Mouse (Mus musculus) olfactory bulb, adult 2 months (tissue): ENCODE measurements around the gene Gm45623. TPM values are rescaled to one million over a fixed set of nuclear protein-coding genes. Genes with fewer than 3 reads are reported as not detected.

Source experiments
- H3K27ac ChIP-seq: fragments of 200-500 bp; 2 replicates; pipeline ENCODE4 v1.5.1; 2012; ENCODE audit warnings: low read depth, low read length; ENCODE audit not compliant: insufficient read depth
- H3K4me1 ChIP-seq: fragments of 200-500 bp; 2 replicates; pipeline ENCODE4 v1.6.1; 2012; ENCODE audit warnings: low read length; ENCODE audit not compliant: control insufficient read depth, insufficient read depth
- H3K4me3 ChIP-seq: fragments of 200-500 bp; 2 replicates; pipeline ENCODE4 v1.5.1; 2012; ENCODE audit warnings: mild to moderate bottlenecking, low read depth, low read length, moderate library complexity; ENCODE audit not compliant: insufficient read depth
- CTCF ChIP-seq: fragments of 200-500 bp; IDR thresholded peaks from 2 replicates; pipeline ENCODE4 v1.5.1; 2012; ENCODE audit warnings: low read depth, mild to moderate bottlenecking, low read length, moderate library complexity; ENCODE audit not compliant: insufficient read depth
- POLR2A ChIP-seq: fragments of 200-500 bp; IDR thresholded peaks from 2 replicates; pipeline ENCODE4 v1.6.1; 2012; ENCODE audit warnings: mild to moderate bottlenecking, low read depth, low read length, moderate library complexity; ENCODE audit not compliant: insufficient read depth
- WGBS: fragments of 180-500 bp; shearing (Covaris S2); methylation state at CpG from one replicate; pipeline ENCODE4 v1.1.7; 2018; 5-methylcytosine and 5-hydroxymethylcytosine counted together
- polyA plus RNA-seq: library from polyadenylated mRNA; stranded (reverse); fragments of >200 nt; gene quantifications from 2 replicates; pipeline ENCODE4 v1.2.4, GENCODE M21; 2012; ENCODE audit warnings: low replicate concordance; ENCODE audit not compliant: missing spikeins, insufficient read depth, insufficient read length

Gene Gm45623
- not detected in 2 replicates for polyA plus RNA-seq

DNA sequence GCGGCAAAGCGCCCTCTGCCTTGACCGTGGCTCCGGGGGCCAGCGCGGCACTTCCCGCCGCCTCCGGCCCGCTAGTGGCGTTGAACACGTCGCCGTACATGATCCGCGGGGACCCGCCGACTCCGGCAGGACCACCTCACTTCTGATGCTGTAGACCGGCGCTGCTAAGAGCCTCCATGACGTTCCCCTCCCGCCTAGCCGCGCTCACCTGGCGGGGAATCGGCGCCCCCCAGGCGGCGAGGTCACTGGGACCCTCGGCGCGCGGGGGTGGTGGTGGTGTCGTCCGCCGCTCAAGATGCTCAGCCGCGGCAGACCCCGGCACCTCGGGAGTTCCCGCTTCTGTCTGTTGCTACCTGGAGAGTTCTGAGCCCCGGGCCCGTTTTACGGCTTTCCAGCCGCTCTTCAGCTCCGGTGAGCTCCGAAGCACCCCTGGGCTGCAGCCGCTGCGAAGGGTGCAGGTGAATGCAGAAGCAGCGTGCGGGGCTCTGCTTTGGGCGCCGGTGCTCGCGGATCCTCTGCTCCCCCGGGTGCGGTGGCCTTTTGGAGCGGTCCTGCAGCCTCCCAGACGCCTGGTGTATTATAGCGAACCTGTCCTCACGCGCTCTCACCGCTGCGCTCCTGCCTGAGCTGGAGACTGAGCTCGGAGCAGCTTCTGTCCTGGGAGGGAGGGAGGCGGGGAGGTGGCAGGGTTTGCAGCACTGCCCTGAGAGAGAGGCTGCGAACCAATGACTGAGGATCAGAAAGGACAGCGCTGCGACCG lies at the start of gene Gm45623:
TSS of gene Gm45623 (minus strand) at position 636 of the 760 bp plus-strand sequence.
- peak; percentile 17; the same call in 1 of the 2 replicates for TF ChIP-seq CTCF
- TF ChIP-seq POLR2A: no peak
- 3% methylated on average over 62 of the region's 71 CpGs for WGBS
- peak within 1 kb of the TSS; percentile 50 for H3K4me3 ChIP-seq
- H3K27ac ChIP-seq: peak within 1 kb of the TSS; percentile 40
- peaks cover 39% of the 10 kb centered on the region for H3K4me1 ChIP-seq

DNA sequence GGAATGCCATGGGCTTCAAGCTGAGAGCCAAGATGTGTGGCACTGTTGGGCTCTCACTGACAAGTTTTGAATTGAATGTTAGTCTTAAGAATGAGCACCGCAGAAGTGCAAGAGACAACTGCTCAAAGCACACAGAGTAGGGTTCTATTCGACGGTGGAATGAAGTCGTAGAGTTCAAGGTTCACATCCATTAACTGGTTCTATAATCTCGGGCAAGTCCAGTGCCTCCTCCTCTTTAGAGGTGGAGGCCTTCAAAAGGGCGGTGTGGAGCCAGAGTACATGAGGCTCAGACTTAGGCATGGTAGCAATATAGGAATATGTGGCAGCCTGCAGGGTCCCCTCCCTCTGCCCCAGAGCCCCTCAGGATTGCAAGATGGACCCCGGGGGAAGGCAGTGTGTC lies 43.8 kb upstream of the Gm45623 start:
- TF ChIP-seq POLR2A (no peak), CTCF (no peak)
- 88% methylated on average over 7 of the region's 7 CpGs for WGBS
- H3K27ac ChIP-seq: no peak overlapping the region
- no peak overlapping the region for H3K4me3 ChIP-seq
- H3K4me1 ChIP-seq: peaks cover 19% of the 10 kb centered on the region

DNA sequence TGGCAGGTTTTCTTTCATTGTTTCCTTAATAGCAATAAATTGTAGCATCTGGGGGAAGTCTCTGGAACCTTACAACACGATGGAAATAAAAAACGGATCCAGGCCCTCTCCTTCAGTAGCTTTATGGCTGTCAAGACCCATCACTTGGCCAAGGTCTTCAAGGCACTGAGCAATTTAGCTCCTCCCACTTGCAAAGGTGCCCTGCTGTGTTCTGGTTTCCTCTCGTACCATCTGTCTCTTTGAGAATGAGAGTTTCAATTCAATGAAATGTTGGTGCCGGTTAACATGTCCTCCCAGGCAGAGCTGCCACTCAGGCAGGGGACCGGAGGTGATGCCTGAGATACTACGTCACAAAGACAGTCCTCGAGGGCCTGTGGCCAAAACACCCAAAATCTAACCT lies 41.9 kb upstream of the Gm45623 start:
- Histone ChIP-seq H3K27ac (no peak overlapping the region), H3K4me3 (no peak overlapping the region), H3K4me1 (peaks cover 28% of the 10 kb centered on the region)
- TF ChIP-seq POLR2A (no peak), CTCF (no peak)
- WGBS: 78% methylated on average over 7 of the region's 7 CpGs

DNA sequence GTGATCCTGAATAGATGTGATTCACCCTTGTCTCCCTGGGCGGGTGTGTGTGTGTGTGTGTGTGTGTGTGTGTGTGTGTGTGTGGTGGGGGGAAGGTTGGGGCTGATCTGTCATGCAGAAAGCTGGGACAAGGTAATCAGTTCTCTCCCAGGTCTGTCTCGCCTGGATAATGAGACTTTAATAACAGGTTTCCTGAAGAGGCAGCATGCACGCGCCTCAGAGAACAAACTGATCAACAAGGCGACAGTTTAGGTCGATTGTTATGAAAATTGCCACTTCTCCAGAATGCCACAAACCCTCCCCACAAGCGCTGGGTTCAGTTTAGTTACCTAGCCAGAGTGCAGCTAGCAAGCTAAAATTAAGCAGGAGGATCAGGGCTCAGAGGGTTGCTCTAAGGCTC lies 40.8 kb upstream of the Gm45623 start:
- Histone ChIP-seq H3K4me3 (no peak overlapping the region), H3K4me1 (peaks cover 33% of the 10 kb centered on the region), H3K27ac (peak overlapping the region; percentile 74)
- TF ChIP-seq POLR2A (no peak), CTCF (no peak)
- 46% methylated on average over 7 of the region's 7 CpGs for WGBS

DNA sequence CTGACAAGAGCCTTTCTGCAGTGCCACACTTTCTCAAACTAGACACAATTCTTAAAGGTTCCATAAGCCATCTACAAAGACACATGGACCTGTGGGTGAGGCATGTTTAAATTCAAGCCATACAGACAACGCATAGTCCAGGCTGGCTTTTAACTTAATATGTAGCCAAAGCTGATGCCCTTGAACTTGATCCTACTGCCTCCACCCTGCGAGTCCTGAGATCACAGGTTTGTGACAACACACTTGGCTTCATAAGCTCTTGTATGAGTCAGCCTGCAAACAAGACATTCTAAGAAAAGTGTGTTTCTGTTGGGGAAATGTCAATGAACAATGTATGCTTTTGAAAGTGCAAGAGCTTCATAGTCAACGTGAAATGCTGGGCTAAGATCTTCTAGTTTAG lies 39.2 kb upstream of the Gm45623 start:
- Histone ChIP-seq H3K4me1 (peaks cover 39% of the 10 kb centered on the region), H3K4me3 (no peak overlapping the region), H3K27ac (no peak overlapping the region)
- WGBS: 68% methylated on average over 3 of the region's 3 CpGs
- no peak for TF ChIP-seq CTCF
- no peak for TF ChIP-seq POLR2A

DNA sequence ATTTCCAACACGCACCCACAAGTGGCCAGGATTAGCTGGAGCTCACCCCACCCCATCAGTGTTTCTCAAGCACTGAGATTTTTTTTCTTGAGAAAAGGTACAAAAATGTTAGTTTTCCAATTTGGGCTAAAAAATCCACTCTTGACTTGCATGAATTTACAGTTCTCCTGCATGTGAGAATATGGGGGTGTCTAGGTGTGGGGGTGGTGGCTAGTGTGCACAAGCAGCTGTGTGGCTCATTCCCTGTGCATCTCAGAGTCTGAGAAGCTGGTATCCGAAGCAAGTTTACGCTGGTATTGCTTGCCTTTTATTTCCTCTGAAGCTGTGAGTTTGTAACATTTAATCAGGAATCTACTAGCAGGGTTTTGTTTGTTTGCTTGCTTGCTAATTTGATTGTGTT lies 37.1 kb upstream of the Gm45623 start:
- no peak for TF ChIP-seq CTCF
- Histone ChIP-seq H3K27ac (no peak overlapping the region), H3K4me3 (no peak overlapping the region), H3K4me1 (peaks cover 44% of the 10 kb centered on the region)
- WGBS: 53% methylated on average over 3 of the region's 3 CpGs

DNA sequence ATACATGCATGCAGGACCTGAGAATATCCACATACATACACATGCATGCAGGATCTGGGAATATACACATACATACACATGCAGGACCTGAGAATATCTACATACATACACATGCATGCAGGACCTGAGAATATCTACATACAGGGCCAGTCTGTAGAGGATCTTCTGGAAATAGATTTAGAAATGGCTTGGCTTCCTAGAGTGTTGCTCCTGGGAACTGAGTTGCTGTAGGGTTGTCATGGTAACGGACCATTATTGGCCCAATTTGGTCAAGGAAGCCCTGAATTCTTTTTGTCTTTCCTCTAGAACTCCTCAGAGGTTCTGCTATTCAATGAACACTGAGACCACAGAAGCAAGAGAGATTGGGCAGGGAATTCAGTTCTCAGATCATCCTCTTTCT lies 29.0 kb upstream of the Gm45623 start:
- H3K4me3 ChIP-seq: no peak overlapping the region
- WGBS: 71% methylated on average over 1 of the region's 1 CpGs
- H3K4me1 ChIP-seq: peaks cover 53% of the 10 kb centered on the region
- TF ChIP-seq POLR2A: no peak
- TF ChIP-seq CTCF: no peak
- H3K27ac ChIP-seq: peak overlapping the region; percentile 80

DNA sequence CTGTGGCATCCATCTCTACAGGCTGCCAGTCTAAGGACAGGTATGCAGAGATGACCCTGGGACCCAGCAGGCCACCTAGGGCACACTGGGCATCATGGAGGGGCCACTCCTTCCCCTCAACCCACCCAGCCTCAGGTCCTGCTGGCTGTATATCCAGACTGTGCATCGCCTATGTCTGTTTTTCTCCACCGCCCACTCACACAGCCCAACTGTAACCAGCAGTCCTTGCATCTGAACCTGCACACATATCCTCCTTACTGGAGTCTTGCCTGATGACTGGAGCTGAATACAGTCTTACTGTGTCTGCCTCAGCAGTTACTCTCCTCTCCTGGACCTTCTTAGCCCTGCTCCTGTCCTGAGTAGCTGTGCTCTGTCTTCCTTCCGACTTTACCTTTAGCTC lies 28.1 kb upstream of the Gm45623 start:
- TF ChIP-seq CTCF: no peak
- TF ChIP-seq POLR2A: no peak
- Histone ChIP-seq H3K4me3 (peak overlapping the region; percentile 9), H3K27ac (peak overlapping the region; percentile 80), H3K4me1 (peaks cover 61% of the 10 kb centered on the region)
- 62% methylated on average over 3 of the region's 3 CpGs for WGBS

DNA sequence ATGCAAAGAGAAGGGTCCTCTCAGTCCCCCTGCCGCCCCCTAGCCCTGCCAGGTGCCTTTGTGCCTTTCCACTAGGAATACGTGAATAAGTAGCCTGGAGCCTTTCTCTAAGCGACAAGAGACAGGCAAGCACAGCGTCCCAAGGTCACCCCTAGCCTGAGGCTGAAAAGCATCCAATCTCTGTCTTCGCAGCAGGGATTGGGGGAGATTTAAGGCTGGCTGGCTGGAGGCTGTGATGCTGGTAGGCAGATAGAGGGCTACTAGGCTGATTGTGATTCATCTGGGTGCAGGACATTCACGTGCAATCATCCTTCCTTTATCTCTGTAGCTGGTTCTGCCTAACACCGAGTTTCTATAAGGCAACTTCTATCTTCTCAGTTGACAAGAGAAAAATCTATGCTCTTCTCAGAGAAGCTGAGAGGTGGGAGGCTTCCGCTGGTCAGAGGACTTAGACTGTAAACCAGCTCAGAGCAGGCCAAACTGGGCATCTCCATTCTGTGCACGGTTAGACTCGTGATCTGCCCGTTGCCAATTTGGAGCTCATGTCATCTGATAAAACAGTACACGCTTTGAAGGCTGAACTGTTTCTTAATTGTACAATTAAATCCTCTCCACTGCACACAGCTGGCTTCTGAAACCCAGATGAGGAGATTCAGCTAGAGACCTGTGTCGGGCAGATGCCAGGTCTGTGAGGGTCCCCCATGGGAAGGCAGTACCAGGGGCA lies 27.3 kb upstream of the Gm45623 start:
- no peak for TF ChIP-seq POLR2A
- TF ChIP-seq CTCF: no peak
- Histone ChIP-seq H3K27ac (peak overlapping the region; percentile 80), H3K4me1 (peaks cover 62% of the 10 kb centered on the region), H3K4me3 (peak overlapping the region; percentile 9; the same call in 1 of the 2 replicates)
- 23% methylated on average over 13 of the region's 13 CpGs for WGBS
